Mouse (Mus musculus) Muller cell, postnatal 12 days (primary cell): ENCODE measurements at regions not wholly inside any gene's neighbourhood (a gene's known extent, or its start where the extent isn't known, plus 50 kb on each side); places are given as distances from the start of the nearest gene placed in this dataset.
"Not testable (repeated sequence)": the region's sequence is repeated elsewhere in the genome, so short reads cannot be mapped to it uniquely, and the experiment has no call there.

Source experiments
- DNase-seq: peaks from one replicate; pipeline ENCODE4 v3.0.0-alpha.2; 2015; ENCODE audit errors: inconsistent ontology term

GRCm38 (mm10) chr10:45855514-45855913 lies 277.9 kb downstream of the Hace1 start:
- DNase-seq: no peak

DNA sequence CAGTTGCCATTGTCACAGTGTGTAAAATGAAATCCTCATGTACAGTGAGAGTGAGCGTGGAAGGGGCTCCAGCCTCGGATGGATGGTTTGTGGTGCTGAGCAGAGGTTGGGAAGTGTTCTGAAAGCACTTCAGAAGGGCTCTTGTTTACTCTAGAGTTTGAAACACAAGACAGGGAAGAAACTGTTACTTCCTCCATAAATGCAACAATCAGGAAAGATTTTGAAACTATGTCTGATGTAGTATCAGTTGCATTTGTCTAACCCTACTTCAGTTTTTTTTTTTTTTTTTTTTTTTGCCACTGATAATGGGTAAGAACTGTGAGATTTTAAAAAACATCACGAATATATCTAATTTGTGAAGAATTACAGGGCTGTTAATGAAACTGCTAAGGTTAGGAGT lies 281.5 kb downstream of the Hace1 start:
- no peak for DNase-seq

DNA sequence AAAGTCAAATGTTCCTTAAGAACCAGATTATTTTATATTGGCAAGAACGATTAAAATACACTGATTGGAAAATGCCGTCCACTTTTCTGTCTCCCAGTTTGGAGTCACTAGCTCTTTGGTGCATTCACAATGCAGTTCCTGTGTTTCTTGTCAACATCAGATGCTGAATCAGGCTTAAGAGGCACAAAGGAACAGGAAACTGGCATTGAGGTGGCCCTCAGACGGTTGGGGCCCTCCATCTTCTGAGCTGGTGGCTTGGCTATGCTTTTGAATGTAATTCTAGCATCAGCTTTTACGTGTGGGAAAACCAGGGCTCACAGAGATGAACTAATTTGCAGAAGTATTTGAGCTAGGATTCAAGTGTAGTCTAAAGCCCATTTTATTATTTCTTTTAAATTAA lies 282.3 kb downstream of the Hace1 start:
- DNase-seq: no peak

DNA sequence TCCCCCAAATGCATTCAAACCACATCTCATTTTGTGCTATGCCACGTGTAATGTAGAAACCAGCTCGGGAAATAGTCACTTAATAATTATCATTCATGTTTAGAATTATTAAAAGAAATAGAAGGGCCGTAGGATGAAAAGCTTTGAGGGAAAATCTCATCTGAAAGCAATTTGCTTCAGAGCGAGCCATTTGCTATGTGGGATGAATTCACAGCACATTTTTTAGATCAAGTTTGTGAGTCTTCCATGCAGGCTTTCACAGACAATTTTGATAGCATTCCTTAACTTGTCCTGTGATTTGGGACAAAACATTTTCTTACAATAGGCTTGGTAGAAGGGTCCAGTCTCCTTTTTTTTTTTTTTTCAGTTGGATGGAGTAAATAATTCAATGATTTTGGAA lies 283.1 kb downstream of the Hace1 start:
- no peak for DNase-seq

- no peak for DNase-seq
Observed at GRCm38 (mm10) chr10:45865793-45866192, 288.2 kb downstream of the Hace1 start.

DNA sequence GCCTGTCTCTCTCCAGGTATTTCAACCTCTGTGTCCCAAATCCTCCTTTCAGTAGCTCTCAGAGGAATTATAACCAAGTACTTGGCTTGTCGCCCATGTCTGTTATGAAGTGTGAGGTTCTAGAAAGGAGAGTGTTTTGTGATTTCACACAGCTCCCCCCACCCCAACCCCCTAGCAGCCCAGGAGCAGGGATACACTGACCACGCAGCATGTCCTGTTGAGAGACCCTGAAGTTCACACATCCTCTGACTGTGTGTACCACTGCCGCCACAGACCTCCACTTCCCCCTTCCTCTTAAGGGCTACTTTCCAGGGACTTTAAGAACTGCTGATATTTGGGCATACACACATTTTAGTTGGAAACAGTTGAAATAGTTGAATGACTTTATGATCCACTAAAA lies 289.2 kb downstream of the Hace1 start:
- DNase-seq: no peak

- DNase-seq: peak; percentile 64
Observed at GRCm38 (mm10) chr10:45871028-45871427, 293.4 kb downstream of the Hace1 start.

DNA sequence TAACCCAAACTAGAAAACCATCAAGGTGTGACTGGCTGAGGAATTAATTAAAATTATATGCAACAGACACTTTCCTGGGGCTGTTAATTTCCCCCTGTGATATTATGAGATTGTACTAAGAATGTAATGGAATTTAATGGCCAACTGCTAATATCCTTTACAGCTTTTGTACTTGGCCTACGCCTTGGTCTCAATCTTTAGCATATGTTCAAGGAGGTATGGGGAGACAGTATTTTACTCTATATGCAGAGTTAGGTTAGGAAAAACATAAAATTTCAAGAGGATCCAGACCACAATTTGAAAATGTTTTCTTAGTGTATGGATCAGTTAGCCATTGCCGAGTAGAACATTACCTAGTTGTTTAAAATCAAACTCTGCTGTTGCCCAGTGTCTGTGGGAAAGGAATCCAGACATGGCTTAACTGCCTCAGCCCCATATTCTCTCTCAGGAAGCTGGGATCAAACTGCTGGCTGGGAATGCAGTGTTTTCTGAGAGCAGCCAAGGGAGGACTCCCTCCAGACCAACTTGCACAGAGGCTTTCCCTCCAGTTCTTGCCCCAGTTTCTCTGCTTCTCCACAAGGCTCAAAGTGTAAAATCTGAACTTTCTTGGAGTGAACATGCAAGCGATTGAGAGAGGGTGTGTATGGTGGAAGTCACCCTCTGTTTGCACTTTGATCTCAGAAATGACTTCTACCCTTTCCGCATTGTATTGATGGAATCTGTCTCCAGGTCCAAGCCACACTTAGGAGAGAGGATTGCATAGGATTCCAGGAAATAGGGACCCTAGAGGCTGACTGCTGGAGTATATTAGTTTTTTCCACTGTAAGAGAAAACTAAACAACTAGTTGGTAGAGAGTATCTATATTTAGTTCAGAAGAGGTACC lies 294.6 kb downstream of the Hace1 start:
- no peak for DNase-seq

GRCm38 (mm10) chr10:45873805-45874780 lies 296.5 kb downstream of the Hace1 start:
- DNase-seq: peak; percentile 87

DNA sequence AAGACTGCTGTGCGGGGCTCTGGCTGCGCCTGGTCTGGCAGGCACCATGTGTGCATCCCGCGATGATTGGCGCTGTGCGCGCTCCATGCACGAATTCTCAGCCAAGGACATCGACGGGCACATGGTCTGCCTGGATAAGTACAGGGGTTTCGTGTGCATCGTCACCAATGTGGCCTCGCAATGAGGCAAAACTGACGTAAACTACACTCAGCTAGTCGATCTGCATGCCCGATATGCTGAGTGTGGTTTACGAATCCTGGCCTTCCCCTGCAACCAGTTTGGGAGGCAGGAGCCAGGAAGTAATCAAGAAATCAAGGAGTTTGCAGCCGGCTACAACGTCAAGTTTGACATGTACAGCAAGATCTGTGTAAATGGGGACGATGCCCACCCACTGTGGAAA lies 297.7 kb downstream of the Hace1 start:
- not testable (repeated sequence) for DNase-seq

DNA sequence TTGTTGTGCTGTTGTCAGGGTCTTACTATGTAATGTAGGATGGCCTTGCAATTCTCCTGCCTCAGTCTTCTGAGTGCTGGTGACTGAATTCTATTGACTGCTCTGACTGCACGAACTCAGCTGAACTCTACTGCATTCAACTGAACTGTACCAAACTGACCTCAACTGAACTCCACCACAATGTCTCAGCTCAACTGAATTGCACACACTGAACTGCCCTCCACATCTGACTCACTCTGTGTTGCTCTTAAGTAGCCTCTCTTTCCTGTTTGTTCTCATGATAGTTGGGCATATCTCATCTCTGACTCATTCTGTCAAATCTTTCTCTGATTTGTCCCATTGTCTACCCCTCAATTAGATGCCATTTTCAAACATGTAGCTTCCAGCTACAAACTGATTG lies 306.1 kb downstream of the Hace1 start:
- DNase-seq: peak; percentile 67

GRCm38 (mm10) chr10:45886636-45887035 lies 309.0 kb downstream of the Hace1 start:
- no peak for DNase-seq

GRCm38 (mm10) chr10:45888835-45889234 lies 311.2 kb downstream of the Hace1 start:
- DNase-seq: peak; percentile 90

DNA sequence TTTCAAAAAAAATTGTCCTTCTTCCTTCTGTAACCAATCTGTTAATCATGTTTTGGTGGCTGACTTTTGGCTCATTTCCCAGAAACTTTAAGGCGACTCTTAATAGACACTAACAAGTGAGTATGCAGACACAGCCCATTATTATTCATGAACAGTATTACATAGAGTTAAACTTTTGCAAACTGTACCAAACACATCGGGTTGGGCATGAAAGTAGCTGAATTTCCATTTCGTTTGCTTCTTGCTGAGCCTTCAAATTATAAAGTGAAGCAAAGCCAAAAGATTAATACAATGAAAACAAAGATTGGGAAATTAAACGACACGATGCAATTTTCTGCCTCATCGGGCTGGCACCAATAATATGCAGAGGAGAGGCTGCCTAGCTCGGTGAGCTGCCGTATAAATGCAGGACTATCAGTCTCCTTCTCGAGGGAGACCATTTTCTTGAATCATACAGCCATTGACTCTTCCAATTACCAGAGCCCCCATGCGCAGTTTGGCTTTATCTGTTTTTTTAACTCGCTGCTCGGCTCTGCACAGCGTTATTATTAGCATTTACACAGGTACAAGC lies 311.8 kb downstream of the Hace1 start:
- no peak for DNase-seq

DNA sequence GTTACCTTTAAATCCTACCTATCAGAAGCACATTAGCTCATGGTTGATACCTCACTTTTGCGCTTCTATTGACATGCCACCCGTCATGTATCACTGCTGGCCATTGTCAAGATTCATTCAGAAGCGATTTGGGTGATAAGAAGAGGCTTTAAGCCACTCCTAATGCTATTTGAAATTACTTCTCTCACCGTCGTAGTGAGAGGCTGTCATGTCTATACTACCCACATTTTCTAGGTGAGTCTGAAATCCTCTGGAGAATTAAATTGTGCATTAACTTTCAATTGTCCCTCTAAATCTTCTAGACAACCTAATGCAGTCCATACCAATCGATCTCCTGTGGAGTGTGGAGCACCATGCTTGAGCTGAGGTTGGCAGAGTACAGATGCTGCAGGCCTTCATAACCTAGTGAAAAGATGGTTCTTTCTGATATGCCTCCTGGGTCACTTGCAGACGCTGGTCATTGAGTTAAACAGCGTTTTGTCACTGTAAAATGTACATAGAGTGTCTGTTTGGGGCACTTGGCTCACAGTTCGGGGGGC lies 312.5 kb downstream of the Hace1 start:
- DNase-seq: no peak

DNA sequence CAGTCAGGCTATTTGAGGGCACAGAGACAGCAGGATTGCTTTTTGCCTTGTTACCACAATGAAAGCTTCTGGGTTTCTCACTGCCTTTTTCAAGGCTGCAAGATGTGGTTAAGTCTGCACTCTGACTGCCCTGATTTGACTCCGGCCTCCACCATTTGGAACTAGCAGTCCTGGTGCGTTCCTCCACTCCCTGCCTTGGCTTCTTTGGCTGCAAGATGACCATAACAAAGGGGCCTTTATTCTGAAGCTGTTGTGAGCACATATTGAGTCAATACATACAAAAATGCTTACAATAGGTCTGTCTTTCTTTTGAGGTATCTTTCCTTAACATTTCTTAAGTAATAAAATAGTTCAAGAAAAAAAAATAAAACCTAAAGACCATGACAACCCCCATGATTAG lies 314.8 kb downstream of the Hace1 start:
- no peak for DNase-seq

DNA sequence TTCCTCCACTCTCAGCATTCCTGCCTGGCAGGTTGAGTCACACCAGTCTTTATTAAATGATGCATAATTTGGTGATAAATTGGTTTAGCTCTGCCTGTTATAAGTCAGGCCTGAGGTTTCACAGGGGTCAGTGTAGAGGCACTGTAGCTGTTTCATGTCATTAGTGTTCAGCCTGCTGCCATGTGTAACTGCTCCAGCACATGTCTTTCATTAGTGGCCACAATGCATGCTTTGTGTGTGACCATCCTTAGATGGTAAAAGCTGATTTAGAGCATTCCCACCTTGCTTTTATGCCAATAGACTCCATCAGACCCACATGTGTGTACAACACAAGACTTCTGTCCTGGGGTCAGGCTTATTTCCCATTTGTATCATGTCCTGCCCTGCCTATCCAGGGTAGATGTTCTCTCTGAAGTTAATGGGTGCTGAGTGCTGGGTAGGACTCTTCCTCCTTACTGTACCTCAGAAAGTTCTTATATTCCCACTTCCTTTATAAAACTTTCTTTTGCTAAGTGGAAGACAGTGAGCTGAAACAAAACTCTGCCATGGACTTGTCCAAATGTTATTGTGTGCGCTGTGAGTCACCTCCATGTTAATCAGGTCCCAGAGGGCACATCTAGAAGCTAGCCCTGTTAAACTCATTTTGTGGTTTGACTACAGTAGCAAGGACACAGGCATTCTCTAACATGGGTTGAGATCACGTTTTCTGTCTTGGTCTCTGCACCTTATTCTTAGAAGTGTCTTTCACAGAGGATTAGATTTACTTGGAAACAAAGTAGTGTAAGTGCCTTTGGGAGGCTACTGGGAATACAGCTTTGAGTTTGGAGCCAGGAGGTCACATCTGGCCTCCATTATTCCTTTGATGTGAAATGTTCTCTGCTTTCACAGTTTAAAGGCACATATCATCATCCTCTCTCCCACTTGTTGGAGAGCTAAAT lies 316.5 kb downstream of the Hace1 start:
- DNase-seq: peak; percentile 40

- peak; percentile 37 for DNase-seq
Observed at GRCm38 (mm10) chr10:45916928-45917327, 339.3 kb downstream of the Hace1 start.

DNA sequence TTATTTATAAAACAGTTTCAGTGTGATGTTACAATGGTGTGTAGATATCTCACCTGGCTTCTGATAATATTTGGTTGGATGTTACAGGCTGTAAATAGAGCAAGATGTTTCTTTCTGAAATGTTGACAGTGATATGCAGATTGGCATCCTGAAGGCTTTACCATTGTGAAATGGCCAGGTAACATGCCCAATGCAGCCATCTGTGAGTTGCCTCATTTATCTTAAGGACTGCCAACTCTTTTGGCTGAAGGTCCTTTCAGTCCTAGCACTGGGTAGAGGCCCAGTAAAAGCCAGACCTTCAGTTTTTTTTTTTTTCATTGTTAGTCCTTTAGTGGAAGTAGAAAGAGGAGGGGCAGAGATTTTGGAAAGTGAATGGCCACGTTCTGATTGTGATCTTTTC lies 348.1 kb downstream of the Hace1 start:
- no peak for DNase-seq

DNA sequence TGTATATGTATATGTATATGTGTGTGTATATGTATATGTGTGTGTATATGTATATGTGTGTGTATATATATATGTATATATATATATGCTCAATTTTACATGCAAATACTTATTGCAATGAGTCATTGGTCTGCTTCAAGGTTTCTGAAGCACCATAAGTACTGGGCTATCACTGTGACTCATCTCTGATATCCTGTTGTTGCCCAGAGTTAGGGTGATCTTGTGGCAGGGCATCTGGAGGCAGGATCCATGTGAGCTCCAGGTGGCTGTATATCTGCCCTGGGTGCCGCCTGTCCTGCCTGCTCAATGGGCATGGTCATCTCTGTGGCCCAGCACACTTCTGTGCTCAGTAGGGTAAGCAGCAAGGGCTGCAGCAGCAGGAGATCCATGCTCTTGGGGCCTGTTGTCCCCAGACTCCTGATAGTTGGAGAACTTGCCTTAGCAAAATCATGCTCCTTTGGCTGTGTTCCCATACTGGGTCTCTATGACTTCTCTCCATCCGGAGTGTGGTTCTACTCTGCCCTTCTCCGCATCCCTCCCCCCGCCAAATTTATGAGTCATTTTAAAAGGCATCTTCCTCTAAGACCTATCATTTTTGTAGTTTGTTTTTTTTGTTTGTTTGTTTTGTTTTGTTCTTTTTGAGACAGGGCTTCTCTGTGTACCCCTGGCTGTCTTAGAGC lies 356.1 kb downstream of the Hace1 start:
- DNase-seq: no peak
